Mouse (Mus musculus) stomach, embryonic 15.5 days (tissue): ENCODE data around the gene Tmprss6. TPM values are rescaled to one million over a fixed set of nuclear protein-coding genes. Genes with fewer than 3 reads are reported as not detected.
A peak's percentile ranks its signal among the peaks of the same experiment; 100 is the strongest.

ENCODE experiments used
- ATAC-seq: fragments of 200-750 bp; cut with Nextera tagmentation; 2 replicates; pipeline ENCODE4 v1.8.0; 2017; ENCODE audit warnings: low read depth, moderate number of reproducible peaks, moderate TSS enrichment; ENCODE audit not compliant: insufficient read depth, low FRiP score
- H3K27ac ChIP-seq: fragments of 300-500 bp; sonication (generic); 2 replicates; pipeline ENCODE4 v1.5.1; 2015; ENCODE audit warnings: mild to moderate bottlenecking, inconsistent platforms
- H3K27me3 ChIP-seq: fragments of 300-500 bp; sonication (generic); replicated peaks from 2 replicates; pipeline ENCODE4 v1.6.1; 2015; ENCODE audit warnings: inconsistent platforms
- H3K36me3 ChIP-seq: fragments of 300-500 bp; sonication (generic); 2 replicates; pipeline ENCODE4 v1.6.1; 2015; ENCODE audit warnings: inconsistent platforms
- H3K4me1 ChIP-seq: fragments of 300-500 bp; sonication (generic); 2 replicates; pipeline ENCODE4 v1.6.1; 2015; ENCODE audit warnings: inconsistent platforms
- H3K4me2 ChIP-seq: fragments of 300-500 bp; sonication (generic); 2 replicates; pipeline ENCODE4 v1.6.1; 2015; ENCODE audit warnings: mild to moderate bottlenecking, inconsistent platforms
- H3K4me3 ChIP-seq: fragments of 300-500 bp; sonication (generic); replicated peaks from 2 replicates; pipeline ENCODE4 v1.5.1; 2015; ENCODE audit warnings: inconsistent platforms
- H3K9ac ChIP-seq: fragments of 300-500 bp; sonication (generic); 2 replicates; pipeline ENCODE4 v1.6.1; 2015; ENCODE audit warnings: inconsistent platforms
- H3K9me3 ChIP-seq: fragments of 300-500 bp; sonication (generic); 2 replicates; pipeline ENCODE4 v1.6.1; 2016; ENCODE audit warnings: inconsistent platforms
- WGBS: fragments of 180-500 bp; shearing (Covaris S2); methylation state at CpG from one replicate; pipeline ENCODE4 v1.1.7; 2015; 5-methylcytosine and 5-hydroxymethylcytosine counted together
- polyA plus RNA-seq: library from polyadenylated mRNA; unstranded; fragments of >200 nt; fragmentation: Nextera tagmentation; extraction: Ambion mirVana; gene quantifications from 2 replicates; pipeline ENCODE4 v1.2.1, GENCODE M21; 2015

Tmprss6 gene
- polyA plus RNA-seq, 1 experiment from 2014 or later = 1.8 TPM

GRCm38 (mm10) chr15:78406293-78406934 is 62.0 kb downstream of the Tmprss6 start, which contains the start of gene Mpst:
Mpst (plus strand) TSS chr15:78406416.
- Histone ChIP-seq H3K36me3 (no peaks in the 10 kb centered on the region), H3K9me3 (no peaks in the 10 kb centered on the region), H3K4me2 (peak within 1 kb of the TSS; percentile 90), H3K4me1 (peaks cover 51% of the 10 kb centered on the region), H3K27me3 (peaks cover 16% of the 10 kb centered on the region; the same call in 1 of the 2 replicates), H3K27ac (peak within 1 kb of the TSS; percentile 99), H3K9ac (peak within 1 kb of the TSS; percentile 53), H3K4me3 (peak within 1 kb of the TSS; percentile 79)
- under 1% methylated on average over 40 of the region's 40 CpGs for WGBS
- ATAC-seq = peak; percentile 79

GRCm38 (mm10) chr15:78405517-78406211 is 62.8 kb downstream of the Tmprss6 start, which contains the start of gene Tst:
Tst (minus strand) TSS chr15:78405907.
- Histone ChIP-seq H3K4me3 (peak within 1 kb of the TSS; percentile 79), H3K9ac (peak within 1 kb of the TSS; percentile 53), H3K36me3 (no peaks in the 10 kb centered on the region), H3K9me3 (no peaks in the 10 kb centered on the region), H3K27ac (peak within 1 kb of the TSS; percentile 99), H3K27me3 (peaks cover 11% of the 10 kb centered on the region; the same call in 1 of the 2 replicates), H3K4me1 (peaks cover 55% of the 10 kb centered on the region), H3K4me2 (peak within 1 kb of the TSS; percentile 90)
- WGBS = 2% methylated on average over 34 of the region's 34 CpGs
- peak; percentile 74 for ATAC-seq

GRCm38 (mm10) chr15:78405098-78405497 is 63.3 kb downstream of the Tmprss6 start:
- peak overlapping the region; percentile 90 for H3K4me2 ChIP-seq
- H3K9ac ChIP-seq = peak overlapping the region; percentile 53; the same call in 1 of the 2 replicates
- no peaks in the 10 kb centered on the region for H3K9me3 ChIP-seq
- no peaks in the 10 kb centered on the region for H3K36me3 ChIP-seq
- peaks cover 5% of the 10 kb centered on the region; the same call in 1 of the 2 replicates for H3K27me3 ChIP-seq
- peaks cover 51% of the 10 kb centered on the region for H3K4me1 ChIP-seq
- WGBS = 47% methylated on average over 11 of the region's 11 CpGs
- H3K4me3 ChIP-seq = peak overlapping the region; percentile 79
- ATAC-seq = no peak
- H3K27ac ChIP-seq = peak overlapping the region; percentile 99

- Histone ChIP-seq H3K9me3 (no peaks in the 10 kb centered on the region), H3K36me3 (no peaks in the 10 kb centered on the region), H3K27ac (peak overlapping the region; percentile 74), H3K9ac (no peak overlapping the region), H3K27me3 (no peaks in the 10 kb centered on the region), H3K4me1 (peaks cover 49% of the 10 kb centered on the region), H3K4me2 (peak overlapping the region; percentile 90), H3K4me3 (peak overlapping the region; percentile 13; the same call in 1 of the 2 replicates)
- ATAC-seq = no peak
- WGBS = 33% methylated on average over 1 of the region's 1 CpGs
Measured at GRCm38 (mm10) chr15:78403896-78404295, 64.5 kb downstream of the Tmprss6 start.

DNA sequence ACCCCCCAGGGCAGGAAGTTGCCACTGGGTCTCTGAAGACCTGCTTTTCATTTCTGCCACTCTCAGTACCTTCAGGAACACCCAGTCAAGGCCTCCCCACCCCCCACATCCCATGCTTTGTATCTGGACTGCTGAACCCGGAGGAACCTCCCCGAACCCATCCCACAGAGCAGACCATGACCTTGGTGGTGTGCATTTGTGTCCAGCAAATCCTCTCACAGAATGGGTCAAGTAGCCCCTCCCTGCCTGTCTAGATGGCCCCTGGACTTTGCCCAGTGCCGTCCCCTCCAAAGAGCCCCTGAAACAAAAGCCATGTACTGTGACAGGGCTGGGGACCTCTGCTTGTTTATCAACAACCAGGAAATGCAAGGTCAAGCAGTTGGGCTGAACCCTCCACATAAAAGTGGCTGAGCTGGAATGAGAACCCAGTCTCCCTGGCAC is 65.1 kb downstream of the Tmprss6 start:
- Histone ChIP-seq H3K4me2 (peak overlapping the region; percentile 90), H3K27me3 (no peaks in the 10 kb centered on the region), H3K36me3 (no peaks in the 10 kb centered on the region), H3K4me3 (peak overlapping the region; percentile 13; the same call in 1 of the 2 replicates), H3K9me3 (no peaks in the 10 kb centered on the region), H3K9ac (no peak overlapping the region), H3K4me1 (peaks cover 49% of the 10 kb centered on the region), H3K27ac (peak overlapping the region; percentile 74)
- WGBS = 48% methylated on average over 3 of the region's 3 CpGs
- no peak for ATAC-seq

DNA sequence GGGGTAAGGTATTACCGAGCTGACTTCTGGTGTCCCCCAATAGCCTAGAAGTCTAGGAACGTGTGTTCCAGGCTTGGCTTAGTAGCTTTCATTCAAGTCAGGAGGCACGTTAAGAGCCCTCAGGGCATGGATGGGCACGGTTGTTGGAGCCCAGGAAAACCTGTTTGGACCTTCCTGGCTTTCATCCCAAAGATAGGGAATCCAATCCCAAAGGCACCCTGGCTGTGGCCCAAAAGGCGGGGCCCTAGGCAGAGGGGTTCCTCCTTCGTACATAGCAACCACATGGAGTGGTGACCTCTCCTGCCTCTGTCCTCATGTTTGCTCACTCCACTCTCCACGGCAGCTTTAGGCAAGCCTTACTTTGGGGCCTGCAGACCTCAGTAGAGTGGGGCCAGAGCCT is 66.0 kb downstream of the Tmprss6 start:
- H3K9me3 ChIP-seq = no peaks in the 10 kb centered on the region
- H3K4me2 ChIP-seq = peak overlapping the region; percentile 90
- WGBS = 61% methylated on average over 7 of the region's 7 CpGs
- peak overlapping the region; percentile 74 for H3K27ac ChIP-seq
- no peaks in the 10 kb centered on the region for H3K27me3 ChIP-seq
- H3K9ac ChIP-seq = no peak overlapping the region
- no peak for ATAC-seq
- peaks cover 47% of the 10 kb centered on the region for H3K4me1 ChIP-seq
- H3K4me3 ChIP-seq = no peak overlapping the region
- no peaks in the 10 kb centered on the region for H3K36me3 ChIP-seq

GRCm38 (mm10) chr15:78401921-78402320 is 66.5 kb downstream of the Tmprss6 start:
- H3K4me2 ChIP-seq = 0 out of 2 replicates have a peak overlapping the region, but pooled peaks have one; percentile 90

DNA sequence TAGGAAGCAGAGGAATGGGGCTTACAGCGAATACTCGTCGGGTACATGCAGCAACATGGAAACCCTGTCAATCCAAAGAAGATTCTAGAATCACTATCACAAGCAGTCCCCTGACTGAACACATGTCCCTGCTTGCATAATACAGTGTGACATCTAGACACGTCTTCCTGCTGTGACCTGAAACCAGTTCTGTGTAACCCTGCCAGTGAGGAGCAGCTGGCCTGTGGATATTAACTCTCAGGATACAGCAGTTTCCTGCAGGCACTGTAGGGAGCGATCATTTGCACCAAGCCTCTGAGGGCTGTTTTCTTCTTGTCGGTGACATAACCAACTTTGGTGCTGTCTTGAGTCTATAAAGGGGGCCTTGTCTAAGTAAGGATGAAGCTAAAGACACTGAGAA is 67.1 kb downstream of the Tmprss6 start:
- H3K9me3 ChIP-seq = no peaks in the 10 kb centered on the region
- 0 out of 2 replicates have a peak overlapping the region, but pooled peaks have one; percentile 90 for H3K4me2 ChIP-seq
- peak overlapping the region; percentile 74; the same call in 1 of the 2 replicates for H3K27ac ChIP-seq
- H3K36me3 ChIP-seq = no peaks in the 10 kb centered on the region
- H3K4me1 ChIP-seq = peaks cover 41% of the 10 kb centered on the region
- no peak overlapping the region for H3K4me3 ChIP-seq
- WGBS = 71% methylated on average over 6 of the region's 6 CpGs
- H3K27me3 ChIP-seq = no peaks in the 10 kb centered on the region
- no peak overlapping the region for H3K9ac ChIP-seq
- no peak for ATAC-seq

More at GRCm38 (mm10) chr15:78401921-78402320, 66.5 kb downstream of the Tmprss6 start:
- ATAC-seq = no peak
- Histone ChIP-seq H3K36me3 (no peaks in the 10 kb centered on the region), H3K4me1 (peaks cover 42% of the 10 kb centered on the region), H3K27me3 (no peaks in the 10 kb centered on the region), H3K9ac (no peak overlapping the region), H3K4me3 (no peak overlapping the region), H3K27ac (peak overlapping the region; percentile 74), H3K9me3 (no peaks in the 10 kb centered on the region)
- 52% methylated on average over 4 of the region's 4 CpGs for WGBS

GRCm38 (mm10) chr15:78395478-78395962 is 72.9 kb downstream of the Tmprss6 start, which contains the start of gene Tex33:
Tex33 (minus strand) TSS chr15:78395912.
- H3K27me3 ChIP-seq = no peaks in the 10 kb centered on the region
- no peaks in the 10 kb centered on the region for H3K9me3 ChIP-seq
- H3K4me2 ChIP-seq = no peak within 1 kb of the TSS
- no peak within 1 kb of the TSS for H3K4me3 ChIP-seq
- ATAC-seq = no peak
- H3K4me1 ChIP-seq = no peaks in the 10 kb centered on the region
- H3K9ac ChIP-seq = no peak within 1 kb of the TSS
- H3K36me3 ChIP-seq = no peaks in the 10 kb centered on the region
- 80% methylated on average over 8 of the region's 8 CpGs for WGBS
- H3K27ac ChIP-seq = no peak within 1 kb of the TSS

GRCm38 (mm10) chr15:78390855-78391254 is 77.6 kb downstream of the Tmprss6 start:
- H3K4me1 ChIP-seq = no peaks in the 10 kb centered on the region
- no peak for ATAC-seq
- no peak overlapping the region for H3K9ac ChIP-seq
- H3K9me3 ChIP-seq = no peaks in the 10 kb centered on the region
- no peak overlapping the region for H3K4me2 ChIP-seq
- WGBS = 74% methylated on average over 3 of the region's 3 CpGs
- no peak overlapping the region for H3K4me3 ChIP-seq
- no peaks in the 10 kb centered on the region for H3K27me3 ChIP-seq
- H3K36me3 ChIP-seq = no peaks in the 10 kb centered on the region
- no peak overlapping the region for H3K27ac ChIP-seq
